Mouse (Mus musculus) heart, postnatal 4 days (tissue): Measurements from ENCODE around the gene Cntf. TPM values are rescaled to one million over a fixed set of nuclear protein-coding genes. Genes with fewer than 3 reads are reported as not detected.
"Not testable (repeated sequence)": the region's sequence is repeated elsewhere in the genome, so short reads cannot be mapped to it uniquely, and the experiment has no call there.

Source experiments
- DNase-seq: peaks from one replicate; pipeline ENCODE4 v3.0.0; 2021
- total RNA-seq, 2 experiments: library from RNA; stranded (reverse); gene quantifications; 2 replicates each; pipeline ENCODE4 v1.2.3; 2021

The Cntf gene
- total RNA-seq, 2 experiments from 2014 or later: 3.1 to 3.5 TPM

GRCm38 (mm10) chr19:12762212-12763130 lies 3.0 kb downstream of the Cntf start:
- no peak for DNase-seq

- peak; percentile 36 for DNase-seq
These were observed 5.8 kb downstream of the Cntf start for GRCm38 (mm10) chr19:12759656-12760055.

GRCm38 (mm10) chr19:12758936-12759478 lies 6.4 kb downstream of the Cntf start:
- DNase-seq: no peak

DNA sequence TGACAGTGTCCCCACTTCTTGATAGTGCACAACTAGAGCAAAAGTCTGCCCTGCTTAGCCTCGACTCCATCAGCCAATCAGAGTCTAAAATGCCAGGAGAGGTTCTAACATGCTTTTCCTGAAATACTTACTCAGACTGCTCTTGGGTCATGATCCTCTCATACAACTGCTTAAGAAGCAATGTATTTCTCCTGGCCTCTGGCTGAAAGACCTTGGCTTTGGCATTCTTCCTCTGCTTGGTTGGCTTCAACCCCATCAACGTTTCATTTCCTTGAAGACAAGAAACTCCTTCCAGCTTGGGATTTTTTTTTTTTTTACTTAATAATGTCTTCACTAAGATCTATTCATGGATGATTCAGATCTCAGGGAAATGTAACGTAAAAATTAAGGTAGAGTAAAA lies 9.1 kb downstream of the Cntf start:
- DNase-seq: no peak

GRCm38 (mm10) chr19:12731950-12732349 lies 33.5 kb downstream of the Cntf start:
- no peak for DNase-seq

GRCm38 (mm10) chr19:12731036-12731435 lies 34.4 kb downstream of the Cntf start:
- no peak for DNase-seq

GRCm38 (mm10) chr19:12725851-12726250 lies 39.6 kb downstream of the Cntf start:
- no peak for DNase-seq

DNA sequence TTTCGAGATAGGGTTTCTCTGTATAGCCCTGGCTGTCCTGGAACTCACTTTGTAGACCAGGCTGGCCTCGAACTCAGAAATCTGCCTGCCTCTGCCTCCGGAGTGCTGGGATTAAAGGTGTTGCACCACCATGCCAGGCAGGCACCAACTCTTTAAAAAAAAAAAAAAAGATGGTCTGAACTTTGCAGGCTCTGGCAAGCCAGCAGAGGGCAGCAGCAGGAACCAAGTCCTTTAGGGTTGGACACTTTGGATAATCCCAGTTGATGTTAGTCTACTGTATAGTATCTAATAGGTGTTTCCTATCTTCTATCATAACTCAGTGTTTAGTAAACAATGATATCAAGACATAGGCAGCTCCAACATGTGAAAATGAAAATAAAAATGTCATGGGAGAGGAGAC lies 43.1 kb downstream of the Cntf start:
- peak; percentile 61 for DNase-seq

GRCm38 (mm10) chr19:12721596-12721995 lies 43.8 kb downstream of the Cntf start:
- DNase-seq: not testable (repeated sequence)

DNA sequence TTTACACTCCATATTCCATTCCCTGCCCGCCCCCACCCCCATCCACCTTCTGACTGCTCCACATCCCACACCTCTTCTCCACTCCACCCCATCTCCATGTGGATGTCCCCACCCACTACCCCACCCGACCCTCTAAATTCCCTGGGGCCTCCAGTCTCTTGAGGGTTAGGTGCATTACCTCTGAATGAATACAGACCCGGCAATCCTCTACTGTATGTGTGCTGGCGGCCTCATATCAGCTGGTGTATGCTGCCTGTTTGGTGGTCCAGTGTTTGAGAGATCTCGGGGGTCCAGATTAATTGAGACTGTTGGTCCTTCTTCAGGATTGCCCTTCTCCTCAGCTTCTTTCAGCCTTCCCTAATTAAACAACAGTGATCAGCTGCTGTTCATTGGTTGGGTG lies 44.5 kb downstream of the Cntf start:
- DNase-seq: not testable (repeated sequence)

- no peak for DNase-seq
These were observed 45.0 kb downstream of the Cntf start for GRCm38 (mm10) chr19:12720463-12720862.

DNA sequence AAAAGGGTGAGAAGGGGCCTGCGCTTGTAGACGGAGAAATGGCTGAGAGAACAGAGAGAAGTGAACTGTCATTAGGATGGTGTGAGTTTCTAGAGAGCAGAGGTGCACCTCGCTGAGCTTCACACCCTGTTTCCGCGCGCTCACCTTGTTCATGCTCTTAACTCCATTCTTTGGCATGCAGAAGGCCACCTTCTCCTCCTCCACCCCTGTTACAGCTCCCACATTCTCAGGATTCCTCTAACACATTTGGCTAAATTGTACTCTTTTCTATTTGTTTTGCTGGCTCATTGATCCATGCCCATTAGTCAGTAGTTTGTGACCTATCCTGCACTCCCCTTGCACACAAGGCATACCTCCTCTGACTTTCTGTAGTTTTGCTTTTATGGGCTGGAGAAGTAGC lies 46.2 kb downstream of the Cntf start:
- no peak for DNase-seq

Other genes with a start within 250 kb of the Cntf start
- 10 to 100 TPM; 23.1 to 23.8 TPM for gene Fam111a, start 219.9 kb downstream of the Cntf start, total RNA-seq
- not detected for gene Gm4952, start 165.7 kb downstream of the Cntf start, total RNA-seq
- not detected for gene Glyat, start 132.3 kb downstream of the Cntf start, total RNA-seq
- gene Olfr1442, start 95.2 kb downstream of the Cntf start, total RNA-seq: not detected
- gene Olfr1443, start 87.5 kb downstream of the Cntf start, total RNA-seq: not detected
- gene Keg1, start 69.8 kb downstream of the Cntf start, total RNA-seq: not detected
- 10 to 100 TPM; 81.2 to 83.3 TPM for gene Zfp91, start 30.5 kb upstream of the Cntf start, total RNA-seq
- gene Lpxn, start 30.6 kb upstream of the Cntf start, total RNA-seq: under 1 TPM; 0.67 to 0.90 TPM
- gene Gm5244, start 81.0 kb upstream of the Cntf start, total RNA-seq: not detected
- not detected for gene Olfr1444, start 91.7 kb upstream of the Cntf start, total RNA-seq
- not detected for gene Olfr1445, start 118.2 kb upstream of the Cntf start, total RNA-seq
- not detected for gene Olfr1446, start 127.9 kb upstream of the Cntf start, total RNA-seq
- not detected for gene Olfr1447, start 138.1 kb upstream of the Cntf start, total RNA-seq
- gene Olfr1448, start 158.8 kb upstream of the Cntf start, total RNA-seq: not detected
- not detected for gene Olfr1449, start 165.2 kb upstream of the Cntf start, total RNA-seq
- gene Olfr1450, start 184.6 kb upstream of the Cntf start, total RNA-seq: not detected
- gene Olfr1451, start 229.4 kb upstream of the Cntf start, total RNA-seq: not detected